Mouse (Mus musculus) erythroid progenitor cell, adult 5-6 weeks (primary cell): ENCODE data around the gene Zyg11a. TPM values are rescaled to one million over a fixed set of nuclear protein-coding genes. Genes with fewer than 3 reads are reported as not detected.

Experiments used
- ATAC-seq: replicated peaks from 2 replicates; pipeline ENCODE4 v1.8.0; 2016; ENCODE audit warnings: moderate number of reproducible peaks, mild to moderate bottlenecking, moderate TSS enrichment, inconsistent platforms; ENCODE audit not compliant: poor library complexity, low FRiP score, severe bottlenecking
- total RNA-seq, 2 experiments: library from RNA; stranded (forward) in 1 of 2; stranded (reverse) in 1 of 2; fragments of 150-400 nt in 1 of 2; fragments of 186-747, 209-891 nt in 1 of 2; gene quantifications; 2 replicates each; pipeline versions ENCODE4 v1.2.3 to v1.2.4; 2015 to 2017; ENCODE audit warnings: low replicate concordance in 2 of 2

Zyg11a gene
- not detected in 2 replicates for total RNA-seq (2015; ENCODE audit: low replicate concordance)
- total RNA-seq (2017; ENCODE audit: low replicate concordance): not detected in 2 replicates

DNA sequence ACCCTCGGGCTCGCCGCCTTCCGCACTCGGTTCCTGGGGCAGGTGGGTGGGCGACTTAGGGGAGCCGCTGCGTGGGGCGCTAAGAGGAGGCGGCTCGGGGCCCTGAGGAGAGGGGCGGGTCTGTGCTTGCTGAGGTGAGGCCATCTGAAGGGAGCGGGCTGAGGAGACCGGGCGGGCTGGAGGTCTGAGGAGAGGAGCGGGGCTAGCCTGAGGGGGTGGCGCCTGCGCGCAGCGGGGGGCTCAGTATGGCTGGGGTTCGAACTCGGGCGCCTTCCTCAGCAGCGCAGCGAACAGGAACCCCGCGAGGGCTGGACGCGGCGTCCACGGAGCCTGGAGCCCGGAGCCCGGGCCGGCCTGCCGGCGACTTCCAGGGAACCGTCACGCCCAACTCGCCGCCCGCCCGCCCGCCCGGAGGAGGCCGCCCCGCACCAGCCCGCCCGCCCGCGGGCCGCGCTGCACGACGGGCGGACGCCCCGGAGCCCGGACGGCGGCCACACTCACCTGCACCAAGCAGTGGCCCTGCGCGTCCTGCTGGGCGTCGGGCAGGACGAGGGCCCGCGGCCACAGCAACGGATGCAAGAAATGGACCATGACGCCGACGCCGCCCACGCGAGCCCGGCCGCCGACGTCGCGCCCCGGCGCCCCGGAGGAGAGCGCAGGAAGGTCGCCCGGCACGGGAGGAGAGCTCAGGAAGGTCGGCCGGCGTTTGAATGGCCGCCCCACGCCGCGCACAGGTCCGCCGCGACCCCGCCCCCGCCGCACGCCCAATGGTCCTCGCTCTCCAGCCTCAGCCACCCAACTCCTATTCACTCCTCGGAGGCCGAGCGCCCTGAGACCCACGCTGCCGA is at the start of gene Zyg11a:
Zyg11a (minus strand) TSS at position 717 of the 848 bp plus-strand sequence.
- no peak for ATAC-seq

DNA sequence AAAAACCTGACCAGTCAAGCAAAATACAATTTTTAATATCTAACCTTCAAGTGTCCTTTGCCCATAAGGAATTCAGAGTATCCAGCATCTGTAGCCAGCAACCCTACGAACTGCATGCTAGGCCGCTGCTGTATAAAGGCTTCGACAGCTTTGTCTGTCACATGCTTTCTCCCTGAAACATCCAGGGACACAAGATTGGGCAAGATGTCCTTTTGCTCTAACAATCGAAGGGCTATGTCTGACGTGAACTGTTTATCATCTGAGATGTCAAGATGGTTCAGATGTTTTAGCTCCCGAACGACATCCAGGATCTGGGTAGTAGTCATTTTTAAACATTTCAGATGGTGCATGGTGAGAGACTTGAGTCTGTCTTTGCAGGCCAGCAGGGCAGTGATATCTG is 47.9 kb upstream of the Zyg11a start:
- no peak for ATAC-seq

DNA sequence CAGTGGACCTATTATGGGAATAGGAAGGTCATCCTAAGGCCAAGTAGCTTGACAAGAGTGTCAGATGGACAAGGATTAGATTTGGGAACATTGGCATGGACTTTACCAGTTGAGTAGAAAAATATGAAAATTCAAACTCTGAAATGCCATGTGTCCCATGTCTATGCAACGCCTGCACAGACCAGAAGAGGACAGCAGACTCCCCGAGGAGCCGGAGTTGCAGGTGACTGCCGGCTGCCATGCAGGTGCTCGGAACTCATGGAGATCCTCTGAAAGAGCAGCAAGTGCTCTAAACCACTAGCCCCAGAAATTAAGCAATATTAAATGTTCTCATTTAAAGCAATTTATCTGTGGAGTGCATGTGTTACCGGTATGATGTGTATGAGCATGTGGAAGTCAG is 35.5 kb upstream of the Zyg11a start:
- no peak for ATAC-seq

DNA sequence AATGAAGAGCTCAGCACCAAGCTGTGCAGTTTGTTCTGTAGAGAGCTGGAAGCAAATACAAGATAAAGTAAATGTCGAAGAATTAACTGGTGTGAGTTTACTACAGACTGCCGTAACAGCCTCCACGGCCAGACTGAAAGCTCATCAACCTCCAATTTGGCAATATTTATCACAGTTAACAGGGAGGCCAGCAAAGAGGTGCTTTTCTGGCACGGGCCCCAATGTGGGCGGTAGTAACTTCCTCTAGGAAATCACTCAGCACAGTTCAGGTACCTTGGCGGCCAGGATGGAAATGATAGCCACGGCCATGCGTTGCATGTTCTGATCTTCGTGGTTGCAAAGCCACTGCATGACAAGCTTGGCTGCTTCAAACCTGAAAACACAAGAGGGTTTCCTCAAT is 32.7 kb upstream of the Zyg11a start:
- no peak for ATAC-seq

DNA sequence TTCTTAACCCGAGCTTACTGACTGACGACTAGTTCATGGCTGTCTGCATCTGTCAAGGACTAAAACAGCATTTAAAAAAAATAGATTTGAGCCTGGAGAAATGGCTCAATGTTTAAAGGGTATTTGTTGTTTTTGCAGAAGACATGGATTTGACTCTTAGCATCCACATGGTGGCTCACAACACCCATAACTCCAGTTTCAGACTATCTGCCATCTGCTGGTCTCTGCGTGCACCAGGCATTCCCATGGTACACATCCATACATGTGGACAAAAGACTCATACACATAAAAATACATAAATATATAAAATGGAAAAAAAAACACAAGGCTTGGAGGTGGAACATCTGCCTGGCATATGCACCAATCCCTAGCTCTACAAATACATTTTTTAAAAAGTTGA is 31.5 kb upstream of the Zyg11a start:
- no peak for ATAC-seq

DNA sequence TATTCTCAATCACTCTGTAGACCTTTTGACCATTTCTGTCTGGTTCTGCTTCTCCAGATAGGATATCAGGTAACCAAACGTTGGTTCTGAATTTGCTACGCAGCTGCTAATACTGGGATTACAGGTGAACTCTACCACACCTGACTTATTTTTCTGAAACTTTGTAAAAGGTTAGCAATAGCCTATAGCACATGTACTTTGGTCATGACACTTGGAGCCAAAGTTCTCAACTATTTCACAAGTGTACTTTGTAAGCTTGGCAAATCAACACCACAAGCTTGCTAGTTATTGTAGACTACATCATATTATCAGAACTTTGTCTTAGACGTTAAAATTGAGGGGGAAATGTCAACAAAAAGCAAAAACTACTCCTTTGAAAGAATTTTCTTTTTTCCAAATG is 15.8 kb upstream of the Zyg11a start:
- no peak for ATAC-seq

DNA sequence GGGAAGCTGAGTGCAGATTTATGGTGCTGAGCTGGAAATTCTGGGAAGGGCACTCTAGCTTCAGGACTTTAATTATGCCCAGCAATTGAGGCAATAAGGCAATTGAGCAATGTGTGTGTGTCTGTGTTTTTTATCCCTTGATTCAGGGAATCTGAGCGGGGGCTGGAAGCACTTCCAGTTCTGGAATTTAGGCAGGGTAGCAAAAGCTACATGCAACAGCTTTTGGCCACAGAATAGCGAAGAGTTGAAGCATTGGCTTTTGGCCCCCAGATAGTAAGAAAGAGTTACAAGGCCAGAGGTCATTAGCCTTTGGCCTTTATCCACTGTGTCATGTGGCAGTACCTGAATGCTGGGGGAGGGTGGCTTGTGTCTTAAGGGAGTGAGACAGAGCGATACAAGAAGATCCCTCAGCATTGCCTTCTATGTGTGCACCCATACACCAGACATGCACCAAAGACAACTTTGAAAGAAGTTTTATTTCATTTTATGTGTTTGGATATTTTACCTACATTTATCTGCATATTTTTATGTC is 7.6 kb upstream of the Zyg11a start:
- no peak for ATAC-seq

DNA sequence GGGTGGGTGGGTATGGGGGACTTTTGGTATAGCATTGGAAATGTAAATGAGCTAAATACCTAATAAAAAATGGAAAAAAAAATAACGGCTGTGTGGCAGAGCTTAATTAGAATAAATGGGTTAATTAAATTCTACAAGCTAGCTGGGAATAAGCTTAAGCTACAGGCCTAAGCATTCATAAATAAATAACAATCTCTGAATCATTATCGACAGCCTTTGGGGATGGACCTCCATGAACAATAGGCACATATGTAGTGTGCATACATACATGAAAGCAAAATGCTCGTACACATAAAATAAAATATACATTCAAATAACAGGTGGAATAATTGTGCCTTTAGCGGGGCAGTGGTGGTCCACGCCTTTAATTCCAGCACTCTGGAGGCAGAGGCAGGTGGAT is 4.7 kb upstream of the Zyg11a start:
- ATAC-seq: no peak

DNA sequence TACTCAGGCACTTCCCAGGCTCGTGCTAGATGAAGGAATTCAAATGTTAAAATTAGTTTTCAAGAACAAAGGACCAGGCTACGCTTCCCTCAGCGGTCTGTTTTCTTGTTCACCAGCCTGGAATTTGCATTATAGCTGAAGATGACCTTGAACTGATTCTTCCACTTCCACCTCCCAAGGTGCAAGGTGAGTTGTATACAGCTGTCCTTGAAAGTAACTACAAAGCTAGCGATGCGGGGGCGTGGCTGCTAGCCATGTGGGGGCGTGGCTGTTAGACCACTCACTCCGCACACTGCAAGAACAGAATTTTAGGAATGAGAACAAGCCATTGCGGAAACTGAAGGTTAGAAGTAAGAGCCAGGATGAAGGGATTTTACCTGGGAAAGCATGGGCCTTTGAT is 1.2 kb upstream of the Zyg11a start:
- ATAC-seq: no peak

DNA sequence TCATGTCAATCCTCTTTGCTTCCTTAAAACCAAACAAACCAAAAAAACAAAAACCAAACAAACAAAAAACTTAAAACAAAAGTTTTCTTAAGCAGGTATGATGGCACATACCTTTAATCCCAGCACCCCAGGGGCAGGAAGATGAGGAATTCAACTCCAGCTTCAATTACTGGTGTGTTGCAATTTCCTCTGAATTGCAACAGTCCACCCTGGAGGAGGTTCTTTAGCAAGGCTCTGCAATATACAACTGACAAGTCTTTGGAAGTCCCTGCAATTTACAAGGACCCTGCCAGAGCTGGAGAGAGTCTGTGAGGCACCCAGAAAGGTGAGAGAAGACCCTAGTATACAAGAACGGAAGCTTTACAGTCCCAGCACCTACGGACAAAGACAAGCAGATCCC is 4.8 kb downstream of the Zyg11a start:
- no peak for ATAC-seq

DNA sequence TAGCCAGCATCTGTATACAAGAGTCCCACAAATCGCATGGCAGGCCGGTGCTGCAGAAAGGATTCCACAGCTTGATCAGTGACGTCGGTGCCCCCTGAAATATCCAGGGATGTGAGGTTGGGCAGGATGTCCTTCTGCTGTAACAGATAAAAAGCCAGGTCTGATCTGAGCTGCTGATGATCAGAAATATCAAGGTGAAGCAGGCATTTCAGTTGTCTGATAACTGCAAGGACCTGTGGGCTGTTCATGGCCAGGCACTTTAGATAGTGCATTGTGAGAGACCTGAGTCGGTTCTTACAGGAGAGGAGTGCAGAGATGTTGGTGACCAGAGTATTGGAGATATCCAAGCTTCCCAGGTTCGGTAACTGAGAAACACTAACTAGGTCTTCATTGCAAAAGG is 13.2 kb downstream of the Zyg11a start:
- ATAC-seq: no peak

DNA sequence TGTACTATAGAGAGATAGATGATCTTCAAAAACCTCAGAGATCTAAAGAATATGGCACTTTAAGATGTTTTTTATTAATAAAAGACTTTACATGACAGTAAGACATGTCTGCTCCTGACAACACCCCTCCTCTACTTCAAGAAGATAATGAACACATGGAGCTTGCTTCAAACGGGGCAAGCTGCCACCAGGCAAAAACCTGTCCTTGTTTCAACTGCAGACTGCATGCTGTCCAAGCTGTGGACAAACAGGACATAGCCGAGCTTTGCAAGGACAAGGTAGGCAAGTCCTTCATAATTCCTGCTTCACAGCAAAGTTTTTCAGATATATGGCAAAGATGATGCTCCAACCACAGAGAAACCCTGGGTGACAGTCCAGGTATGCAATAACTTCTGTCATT is 18.6 kb downstream of the Zyg11a start:
- no peak for ATAC-seq

DNA sequence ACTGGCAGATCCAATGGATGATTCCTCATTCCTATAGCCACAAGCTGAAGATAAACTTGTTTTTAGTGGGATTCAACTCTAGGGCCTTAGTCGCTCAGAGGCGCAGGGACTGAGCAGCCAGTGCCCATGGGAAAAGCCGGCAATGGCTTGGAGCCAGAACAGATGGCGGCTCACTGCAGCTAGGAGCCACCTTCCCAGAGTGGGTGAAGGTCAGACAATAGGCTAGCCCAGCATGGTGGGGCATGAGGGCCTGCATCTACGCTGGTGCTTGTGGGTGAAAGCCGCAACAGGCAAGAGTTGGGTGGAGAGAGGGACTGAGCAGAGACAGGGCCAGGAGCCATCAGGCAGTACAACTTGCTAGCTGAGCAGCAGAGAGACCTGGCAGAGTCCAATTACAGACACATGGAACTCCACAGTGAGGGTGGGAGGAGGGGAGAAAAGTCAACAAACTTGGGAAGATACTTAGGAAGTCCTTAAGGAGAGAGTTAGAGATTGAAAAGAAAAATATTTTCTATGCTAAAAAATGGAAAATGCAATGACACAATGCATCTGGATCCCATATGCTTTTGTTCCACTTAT is 21.5 kb downstream of the Zyg11a start:
- no peak for ATAC-seq

DNA sequence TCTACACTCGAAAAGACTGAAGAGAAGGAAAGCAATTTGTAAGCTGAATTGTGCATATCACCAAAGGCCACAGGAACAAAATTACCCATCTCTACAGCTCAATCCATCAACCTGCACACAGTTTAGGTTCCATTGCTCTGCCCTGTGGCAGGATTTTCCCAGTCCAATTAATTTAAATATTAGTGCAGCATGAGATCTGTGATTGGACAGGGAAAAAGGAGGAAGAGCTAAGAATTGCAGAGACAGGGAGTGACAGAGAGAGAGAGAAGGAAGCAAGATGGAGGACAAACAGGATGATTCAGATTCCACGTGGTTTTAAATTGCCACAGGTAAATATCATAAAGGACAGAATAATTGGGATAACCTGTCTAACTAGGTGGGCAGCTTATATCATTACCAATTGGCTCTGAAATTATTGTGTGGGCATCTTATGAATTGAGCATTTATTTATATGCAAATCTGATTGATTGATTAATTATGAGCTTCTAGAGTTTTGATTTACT is 25.0 kb downstream of the Zyg11a start:
- no peak for ATAC-seq

DNA sequence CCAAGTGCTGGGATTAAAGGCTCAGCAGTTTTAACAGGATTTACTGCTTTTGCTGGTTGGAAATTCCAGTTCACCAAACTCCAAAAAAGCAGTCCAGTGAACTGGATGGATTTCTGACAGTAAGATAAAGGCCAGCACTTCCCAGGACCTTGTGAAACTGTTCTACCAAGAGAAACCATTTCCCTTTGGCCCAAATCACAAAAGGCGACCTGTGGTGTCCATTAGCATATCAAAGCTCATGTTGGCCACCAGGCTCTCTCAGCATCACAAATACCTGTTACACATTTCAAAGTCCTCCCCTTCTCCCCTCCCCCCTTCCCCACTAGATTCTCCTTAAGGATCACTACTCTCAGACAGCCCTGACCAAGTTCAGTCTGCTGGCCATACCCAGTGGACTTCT is 35.6 kb downstream of the Zyg11a start:
- no peak for ATAC-seq

DNA sequence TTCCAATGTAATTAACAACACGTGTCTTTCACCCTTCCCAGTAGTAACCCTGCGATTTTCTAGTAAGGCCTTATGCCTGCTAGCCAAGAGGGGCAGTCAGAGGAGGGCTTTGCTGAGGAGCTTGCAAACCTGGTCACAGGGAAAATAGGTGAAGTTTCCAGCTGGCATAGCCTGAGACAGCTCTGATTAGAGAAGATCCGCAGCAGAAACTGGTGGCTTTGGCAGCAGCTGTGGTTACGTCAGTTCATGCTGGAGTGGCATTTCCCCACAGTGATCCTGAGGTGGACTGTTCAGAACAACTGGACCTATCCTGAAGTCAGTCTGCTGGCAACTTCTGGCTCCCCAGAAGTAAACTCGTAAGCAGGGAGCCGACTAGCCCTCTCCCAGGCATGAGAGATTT is 49.8 kb downstream of the Zyg11a start:
- ATAC-seq: no peak

DNA sequence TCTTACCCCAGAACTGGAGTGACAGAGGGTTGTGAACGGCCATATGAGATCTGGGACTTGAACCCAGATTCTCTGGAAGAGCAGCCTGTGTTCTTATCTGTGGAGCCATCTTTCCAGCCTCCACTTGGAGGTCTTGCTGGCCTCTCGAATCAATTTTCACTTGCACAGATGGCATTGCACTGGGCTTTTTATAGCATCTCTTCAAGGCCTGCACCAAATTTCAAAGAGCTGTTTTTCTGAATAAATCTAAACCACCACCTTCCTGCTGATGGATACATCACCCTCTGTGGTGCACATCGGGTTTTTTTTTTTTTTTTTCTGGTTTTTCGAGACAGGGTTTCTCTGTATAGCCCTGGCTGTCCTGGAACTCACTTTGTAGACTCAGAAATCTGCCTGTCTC is 51.0 kb downstream of the Zyg11a start:
- ATAC-seq: no peak

DNA sequence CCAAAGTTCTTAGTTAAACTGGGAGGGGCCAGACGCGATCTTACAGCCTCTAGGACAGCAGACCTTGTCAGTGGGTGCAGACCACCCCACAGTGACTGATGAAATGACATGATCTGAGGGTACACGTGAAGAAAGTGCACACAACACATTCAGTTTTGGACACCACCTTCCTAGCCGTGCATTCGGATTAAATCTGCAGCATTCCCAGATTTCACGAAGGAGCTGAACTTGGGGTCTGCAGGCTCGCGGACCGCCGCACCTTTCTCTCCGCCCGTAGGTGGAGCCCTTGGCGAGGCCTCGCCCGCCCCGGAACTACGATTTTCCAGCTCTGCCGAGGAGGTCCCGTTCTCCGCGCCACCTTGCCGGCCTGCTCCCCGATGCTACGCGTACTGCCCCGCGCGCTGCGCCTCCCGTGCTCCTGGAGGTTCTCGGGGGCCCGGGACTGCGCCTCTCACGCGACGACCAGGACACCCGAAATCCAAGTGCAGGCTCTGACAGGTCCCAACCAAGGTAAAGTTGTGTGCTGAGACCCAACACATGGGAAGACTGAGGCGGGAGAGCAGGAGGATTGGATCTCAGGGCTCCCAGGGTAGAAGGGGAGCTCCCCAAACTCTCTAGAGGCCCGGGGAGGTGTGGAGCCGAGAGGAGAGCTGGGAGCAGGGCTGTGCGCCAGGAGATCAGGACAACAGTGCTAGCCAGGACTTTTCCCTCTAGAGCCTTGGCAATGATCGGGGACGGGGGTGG is 52.5 kb downstream of the Zyg11a start, which contains the start of gene Echdc2:
Echdc2 (plus strand) TSS at position 286 of the 744 bp plus-strand sequence.
- ATAC-seq: no peak

DNA sequence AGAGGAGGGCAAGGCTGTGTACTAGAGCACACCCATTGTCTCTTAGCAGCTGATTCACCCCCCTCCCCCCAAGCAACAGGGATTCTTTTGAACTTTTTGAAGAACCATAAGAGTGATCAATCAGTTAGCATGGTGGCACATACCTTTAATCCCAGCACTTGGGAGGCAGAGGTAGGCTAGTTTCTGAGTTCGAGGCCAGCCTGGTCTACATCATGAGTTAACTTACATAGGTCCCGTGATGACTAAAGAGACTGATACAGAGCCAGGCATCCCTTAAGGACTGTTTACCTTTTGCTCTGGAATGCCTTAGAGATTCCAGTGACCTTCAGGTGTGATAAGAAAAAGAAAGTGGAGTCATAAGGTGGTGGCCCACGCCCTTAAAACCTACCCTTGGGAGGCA is 54.6 kb downstream of the Zyg11a start:
- ATAC-seq: no peak

DNA sequence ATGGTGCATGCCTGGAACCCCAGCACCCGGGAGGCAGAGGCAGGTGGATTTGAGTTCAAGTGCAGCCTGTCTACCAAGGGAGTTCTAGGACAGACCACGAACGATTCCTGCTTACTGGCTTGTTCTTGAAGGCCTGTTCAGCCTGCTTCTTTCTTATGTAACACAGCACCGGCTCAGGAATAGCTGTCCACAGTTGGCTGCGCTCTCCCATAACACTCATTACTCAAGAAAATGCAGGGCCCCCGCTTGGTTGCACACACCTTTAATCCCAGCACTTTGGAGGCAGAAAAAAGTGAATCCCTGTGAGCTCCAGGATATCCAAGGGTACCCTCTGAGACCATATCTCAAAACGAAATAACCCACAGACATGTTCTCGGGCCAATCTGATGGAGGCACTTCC is 55.9 kb downstream of the Zyg11a start:
- ATAC-seq: no peak
